Mouse (Mus musculus): ENCODE results near the gene Myo1e.

GRCm38 (mm10) chr9:70197992-70198391, 9.2 kb upstream of the Myo1e start:
- TF ChIP-seq CTCF (IDR thresholded peaks at IDR 0.05; ENCODE audit: extremely low read depth, insufficient read depth, insufficient read length, insufficient replicate concordance) = no peak
- TF ChIP-seq POLR2A (IDR thresholded peaks at IDR 0.05; ENCODE audit: low read depth, low read length) = no peak

Data from spleen, adult 2 months (tissue).